Mouse (Mus musculus) erythroid progenitor cell, adult 5-6 weeks (primary cell): ENCODE measurements around the gene Vmn1r84. TPM values are rescaled to one million over a fixed set of nuclear protein-coding genes. Genes with fewer than 3 reads are reported as not detected.

ENCODE experiments used
- ATAC-seq: replicated peaks from 2 replicates; pipeline ENCODE4 v1.8.0; 2016; ENCODE audit warnings: moderate number of reproducible peaks, mild to moderate bottlenecking, moderate TSS enrichment, inconsistent platforms; ENCODE audit not compliant: poor library complexity, low FRiP score, severe bottlenecking
- total RNA-seq, 2 experiments: library from RNA; stranded (forward) in 1 of 2; stranded (reverse) in 1 of 2; fragments of 150-400 nt in 1 of 2; fragments of 186-747, 209-891 nt in 1 of 2; gene quantifications; 2 replicates each; pipeline versions ENCODE4 v1.2.3 to v1.2.4; 2015 to 2017; ENCODE audit warnings: low replicate concordance in 2 of 2

Vmn1r84 gene
- total RNA-seq (2015; ENCODE audit: low replicate concordance) = not detected in 2 replicates
- total RNA-seq (2017; ENCODE audit: low replicate concordance) = not detected in 2 replicates

DNA sequence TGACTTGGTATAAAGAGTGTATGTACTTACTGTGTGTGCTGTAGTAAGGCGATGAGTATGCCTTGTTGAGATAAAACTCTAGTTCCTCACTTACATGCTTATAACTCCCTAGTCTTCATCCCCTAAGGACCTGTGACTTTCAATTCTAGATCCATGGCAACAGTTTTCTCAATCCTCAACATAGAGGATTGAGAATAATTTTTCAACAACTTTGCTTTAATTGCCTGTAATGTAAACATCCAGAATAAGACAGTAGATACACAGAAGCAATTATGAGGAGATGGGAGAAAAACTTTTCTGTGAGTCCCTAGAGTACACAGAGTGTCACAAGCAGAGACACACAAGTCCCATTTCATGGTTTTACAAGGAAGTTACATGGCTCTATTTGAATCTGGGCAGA, at the start of gene Vmn1r84:
Vmn1r84 (minus strand) TSS at position 101 of the 400 bp plus-strand sequence.
- no peak for ATAC-seq

DNA sequence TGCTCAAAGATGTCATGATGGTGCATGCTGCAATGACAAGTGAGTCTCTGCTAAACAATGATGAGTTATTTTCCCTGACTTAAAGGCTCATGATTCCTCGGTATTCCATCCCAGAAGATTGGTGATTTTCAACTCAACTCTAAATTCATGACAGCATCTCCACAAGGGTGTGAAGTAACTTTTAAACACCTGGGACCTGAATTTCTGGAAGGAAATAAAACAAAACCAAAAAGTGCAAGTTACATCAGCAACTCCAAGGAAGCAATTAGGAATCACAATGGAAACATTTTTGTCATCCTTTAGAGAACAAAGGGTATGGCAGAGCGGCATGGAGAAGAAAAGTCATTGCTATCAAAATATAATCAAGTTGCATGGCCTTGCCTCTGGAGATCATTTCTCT, 39.7 kb downstream of the Vmn1r84 start, which contains the start of gene Vmn1r83:
Vmn1r83 (minus strand) TSS at position 101 of the 400 bp plus-strand sequence.
- no peak for ATAC-seq

Other genes with a start within 250 kb of the Vmn1r84 start
- not detected in 2 replicates for gene Vmn1r78, start 219.0 kb downstream of the Vmn1r84 start, total RNA-seq (2015; ENCODE audit: low replicate concordance)
- gene Vmn1r78, start 219.0 kb downstream of the Vmn1r84 start, total RNA-seq (2017; ENCODE audit: low replicate concordance) = not detected in 2 replicates
- not detected in 2 replicates for gene Vmn1r79, start 198.0 kb downstream of the Vmn1r84 start, total RNA-seq (2015; ENCODE audit: low replicate concordance)
- gene Vmn1r79, start 198.0 kb downstream of the Vmn1r84 start, total RNA-seq (2017; ENCODE audit: low replicate concordance) = not detected in 2 replicates
- not detected in 2 replicates for gene Vmn1r80, start 180.0 kb downstream of the Vmn1r84 start, total RNA-seq (2015; ENCODE audit: low replicate concordance)
- not detected in 2 replicates for gene Vmn1r80, start 180.0 kb downstream of the Vmn1r84 start, total RNA-seq (2017; ENCODE audit: low replicate concordance)
- not detected in 2 replicates for gene Vmn1r81, start 101.0 kb downstream of the Vmn1r84 start, total RNA-seq (2015; ENCODE audit: low replicate concordance)
- gene Vmn1r81, start 101.0 kb downstream of the Vmn1r84 start, total RNA-seq (2017; ENCODE audit: low replicate concordance) = not detected in 2 replicates
- not detected in 2 replicates for gene Vmn1r82, start 68.8 kb downstream of the Vmn1r84 start, total RNA-seq (2015; ENCODE audit: low replicate concordance)
- not detected in 2 replicates for gene Vmn1r82, start 68.8 kb downstream of the Vmn1r84 start, total RNA-seq (2017; ENCODE audit: low replicate concordance)
- not detected in 2 replicates for gene Vmn1r83, start 39.8 kb downstream of the Vmn1r84 start, total RNA-seq (2015; ENCODE audit: low replicate concordance)
- not detected in 2 replicates for gene Vmn1r83, start 39.8 kb downstream of the Vmn1r84 start, total RNA-seq (2017; ENCODE audit: low replicate concordance)
- not detected in 2 replicates for gene Zfp551, start 53.5 kb upstream of the Vmn1r84 start, total RNA-seq (2015; ENCODE audit: low replicate concordance)
- not detected in 2 replicates for gene Zfp551, start 53.5 kb upstream of the Vmn1r84 start, total RNA-seq (2017; ENCODE audit: low replicate concordance)
- gene Zfp606, start 109.0 kb upstream of the Vmn1r84 start, total RNA-seq (2015; ENCODE audit: low replicate concordance) = 4.0 TPM in 1 of 2 replicates, not detected in the other
- 1.8 TPM in 1 of 2 replicates, not detected in the other for gene Zfp606, start 109.0 kb upstream of the Vmn1r84 start, total RNA-seq (2017; ENCODE audit: low replicate concordance)
- gene 2900092C05Rik, start 143.2 kb upstream of the Vmn1r84 start, total RNA-seq (2015; ENCODE audit: low replicate concordance) = not detected in 2 replicates
- gene 2900092C05Rik, start 143.2 kb upstream of the Vmn1r84 start, total RNA-seq (2017; ENCODE audit: low replicate concordance) = not detected in 2 replicates
- under 0.01 TPM in 1 of 2 replicates, not detected in the other for gene Vmn2r53, start 239.5 kb upstream of the Vmn1r84 start, total RNA-seq (2015; ENCODE audit: low replicate concordance)
- under 0.01 TPM in 2 replicates for gene Vmn2r53, start 239.5 kb upstream of the Vmn1r84 start, total RNA-seq (2017; ENCODE audit: low replicate concordance)